ENCODE assay signal across 15 mouse cellular contexts in genomic region chr15:71326596-71326995, GRCm38 (mm10).
"Had no signal": no experiment of that assay in that cellular context is flagged by ENCODE, and none has a peak within 500 bp of the region (broad histone marks: within the 10 kb centered on the region; RNA-seq: fewer than 3 reads in every experiment).

No protein-coding gene starts in this region.

- H3K4me2 ChIP-seq: liver, embryonic 11.5 days; liver, embryonic 15.5 days; stomach, embryonic 15.5 days had no signal

- H3K4me1 ChIP-seq: limb, embryonic 10.5 days; liver, embryonic 15.5 days; midbrain, embryonic 10.5 days; stomach, embryonic 15.5 days had no signal

- H3K27ac ChIP-seq: layer of hippocampus, adult 2 months; limb, embryonic 10.5 days; liver, embryonic 15.5 days; midbrain, embryonic 10.5 days; stomach, embryonic 15.5 days had no signal

- H3K27me3 ChIP-seq: liver, embryonic 15.5 days; stomach, embryonic 15.5 days had no signal

- H3K9me3 ChIP-seq: limb, embryonic 10.5 days; liver, embryonic 15.5 days; midbrain, embryonic 10.5 days; stomach, embryonic 15.5 days had no signal

- H3K4me3 ChIP-seq: layer of hippocampus, adult 2 months; limb, embryonic 10.5 days; liver, embryonic 15.5 days; midbrain, embryonic 10.5 days; stomach, embryonic 15.5 days had no signal

- DNase-seq: kidney, postnatal 10 days; kidney, postnatal 4 days; lung, adult 2 months; lung, postnatal 36 days; midbrain, embryonic 14.5 days; retina, postnatal 1 day; thymus, adult 2 months; thymus, postnatal 25 days had no signal

- H3K36me3 ChIP-seq: limb, embryonic 10.5 days; liver, embryonic 15.5 days; midbrain, embryonic 10.5 days; stomach, embryonic 15.5 days had no signal

- ATAC-seq: lung, postnatal 0 days had no signal

- H3K9ac ChIP-seq: liver, embryonic 15.5 days; stomach, embryonic 15.5 days had no signal
